Mouse (Mus musculus) CH12.LX (cell line): Measurements from ENCODE around the gene Troap. TPM values are rescaled to one million over a fixed set of nuclear protein-coding genes. Genes with fewer than 3 reads are reported as not detected.
"Not testable (repeated sequence)": the region's sequence is repeated elsewhere in the genome, so short reads cannot be mapped to it uniquely, and the experiment has no call there.

Source experiments
- DNase-seq: peaks from one replicate; pipeline ENCODE4 v3.0.0-alpha.2; 2013; ENCODE audit errors: extremely low read depth
- H3K27ac ChIP-seq: 2 replicates; pipeline ENCODE4 v1.5.1; 2012; ENCODE audit warnings: low read depth, mild to moderate bottlenecking, control low read depth, moderate library complexity; ENCODE audit not compliant: insufficient read depth
- H3K27me3 ChIP-seq: replicated peaks from 2 replicates; pipeline ENCODE3; 2012; ENCODE audit warnings: inconsistent platforms
- H3K36me3 ChIP-seq, 2 experiments: replicated peaks in 1 of 2; 2 replicates each; pipeline versions ENCODE3 to v1.6.1; 2012; ENCODE audit warnings: inconsistent platforms in 1 of 2, low read length in 1 of 2, mild to moderate bottlenecking in 1 of 2, mixed read lengths in 1 of 2, moderate library complexity in 1 of 2; ENCODE audit not compliant: control insufficient read depth in 1 of 2, insufficient read depth in 1 of 2
- H3K4me1 ChIP-seq, 2 experiments: 2 replicates each; pipeline ENCODE4 v1.6.1; 2012; ENCODE audit warnings: inconsistent platforms in 1 of 2, moderate library complexity in 1 of 2; ENCODE audit not compliant: insufficient read depth in 2 of 2, control insufficient read depth in 1 of 2
- H3K4me2 ChIP-seq: 2 replicates; pipeline ENCODE4 v1.6.1; 2012; ENCODE audit warnings: low read depth, mild to moderate bottlenecking, control low read depth; ENCODE audit not compliant: poor library complexity, insufficient read depth, severe bottlenecking
- H3K4me3 ChIP-seq, 3 experiments: fragments of 150-350 bp in 1 of 3; sonication (generic) in 1 of 3; replicated peaks in 1 of 3; 2 replicates each; pipeline versions ENCODE3 to v1.5.1; 2011 to 2012; ENCODE audit warnings: low read depth in 2 of 3, low read length in 2 of 3, mild to moderate bottlenecking in 2 of 3, moderate library complexity in 2 of 3, control low read depth in 1 of 3, improper control_type of control experiment in 1 of 3, inconsistent platforms in 1 of 3, mixed read lengths in 1 of 3; ENCODE audit not compliant: poor library complexity in 1 of 3
- H3K79me2 ChIP-seq: replicated peaks from 2 replicates; pipeline ENCODE4 v1.6.1; 2012; ENCODE audit warnings: mild to moderate bottlenecking, moderate library complexity; ENCODE audit not compliant: control insufficient read depth, poor library complexity, insufficient read depth, severe bottlenecking; ENCODE audit errors: extremely low read depth
- H3K9ac ChIP-seq: 2 replicates; pipeline ENCODE4 v1.6.1; 2012; ENCODE audit warnings: low read depth, mild to moderate bottlenecking, control low read depth, moderate library complexity; ENCODE audit not compliant: insufficient read depth
- H3K9me3 ChIP-seq: replicated peaks from 2 replicates; pipeline ENCODE3; 2012; ENCODE audit warnings: low read length, inconsistent platforms, mixed read lengths
- BHLHE40 ChIP-seq: IDR thresholded peaks from 2 replicates; pipeline ENCODE4 v1.6.1; 2011; ENCODE audit warnings: mild to moderate bottlenecking, low read depth, low read length, improper control_type of control experiment
- CHD1 ChIP-seq: IDR thresholded peaks from 2 replicates; pipeline ENCODE4 v1.6.1; 2012; ENCODE audit warnings: low read depth, low read length, improper control_type of control experiment, inconsistent platforms
- CHD2 ChIP-seq: IDR thresholded peaks from 2 replicates; pipeline ENCODE4 v1.6.1; 2011; ENCODE audit warnings: low read length, improper control_type of control experiment
- CTCF ChIP-seq, 2 experiments: IDR thresholded peaks in 1 of 2; conservative IDR thresholded peaks in 1 of 2; 2 replicates each; pipeline ENCODE4 v1.5.1; 2011 to 2012; ENCODE audit warnings: low read depth in 2 of 2, low read length in 2 of 2, improper control_type of control experiment in 1 of 2, inconsistent platforms in 1 of 2, mild to moderate bottlenecking in 1 of 2, moderate library complexity in 1 of 2
- E2F4 ChIP-seq: IDR thresholded peaks from 2 replicates; pipeline ENCODE4 v1.6.1; 2011; ENCODE audit warnings: low read depth, low read length, improper control_type of control experiment; ENCODE audit not compliant: insufficient replicate concordance
- ELF1 ChIP-seq: IDR thresholded peaks from 2 replicates; pipeline ENCODE4 v1.6.1; 2014; ENCODE audit warnings: low read depth, mild to moderate bottlenecking, inconsistent platforms, low read length, improper control_type of control experiment
- EP300 ChIP-seq: IDR thresholded peaks from 2 replicates; pipeline ENCODE4 v1.6.1; 2011; ENCODE audit warnings: low read length, improper control_type of control experiment
- ETS1 ChIP-seq: conservative IDR thresholded peaks from 2 replicates; pipeline ENCODE4 v1.6.1; 2012; ENCODE audit warnings: low read depth, mild to moderate bottlenecking, inconsistent platforms, low read length, improper control_type of control experiment, moderate library complexity
- GABPA ChIP-seq: IDR thresholded peaks from 2 replicates; pipeline ENCODE4 v1.6.1; 2012; ENCODE audit warnings: low read depth, low read length, improper control_type of control experiment, inconsistent platforms; ENCODE audit not compliant: insufficient replicate concordance
- IRF4 ChIP-seq: IDR thresholded peaks from 2 replicates; pipeline ENCODE4 v1.6.1; 2014; ENCODE audit warnings: low read depth, mild to moderate bottlenecking, inconsistent platforms, low read length, improper control_type of control experiment
- JUN ChIP-seq: IDR thresholded peaks from 2 replicates; pipeline ENCODE4 v1.6.1; 2011; ENCODE audit warnings: low read depth, mild to moderate bottlenecking, low read length, improper control_type of control experiment, moderate library complexity; ENCODE audit not compliant: insufficient read depth
- JUND ChIP-seq: conservative IDR thresholded peaks from 2 replicates; pipeline ENCODE4 v1.6.1; 2011; ENCODE audit warnings: low read depth, low read length, improper control_type of control experiment
- KAT2A ChIP-seq: IDR thresholded peaks from 2 replicates; pipeline ENCODE4 v1.6.1; 2012; ENCODE audit warnings: low read length, improper control_type of control experiment, inconsistent platforms; ENCODE audit not compliant: insufficient replicate concordance
- MEF2A ChIP-seq: IDR thresholded peaks from 2 replicates; pipeline ENCODE4 v1.6.1; 2014; ENCODE audit warnings: low read depth, mild to moderate bottlenecking, inconsistent platforms, low read length, improper control_type of control experiment, borderline replicate concordance
- MXI1 ChIP-seq: IDR thresholded peaks from 2 replicates; pipeline ENCODE4 v1.6.1; 2011; ENCODE audit warnings: mild to moderate bottlenecking, low read depth, low read length, improper control_type of control experiment
- NRF1 ChIP-seq: IDR thresholded peaks from 2 replicates; pipeline ENCODE4 v1.6.1; 2014; ENCODE audit warnings: low read depth, mild to moderate bottlenecking, inconsistent platforms, low read length, improper control_type of control experiment, moderate library complexity
- PAX5 ChIP-seq: IDR thresholded peaks from 2 replicates; pipeline ENCODE4 v1.6.1; 2012; ENCODE audit warnings: low read length, inconsistent platforms, mixed read lengths
- POLR2AphosphoS2 ChIP-seq: IDR thresholded peaks from 2 replicates; pipeline ENCODE4 v1.6.1; 2011; ENCODE audit warnings: low read depth, low read length, improper control_type of control experiment
- RCOR1 ChIP-seq: conservative IDR thresholded peaks from 2 replicates; pipeline ENCODE4 v1.6.1; 2012; ENCODE audit warnings: low read depth, mild to moderate bottlenecking, inconsistent platforms, low read length, improper control_type of control experiment
- ZNF384 ChIP-seq: IDR thresholded peaks from 2 replicates; pipeline ENCODE4 v1.6.1; 2012; ENCODE audit warnings: low read depth, low read length, improper control_type of control experiment, inconsistent platforms
- dilution Hi-C: fragments of 300-500 bp; cut with MboI; formaldehyde crosslinking; loops from 2 replicates; pipeline ENCODE4 v1.14.3; 2020; ENCODE audit warnings: low sequenced_read_pairs; ENCODE audit not compliant: extremely low pct_unique_long_range_greater_than_20kb, extremely low pct_ligation_motif_present
- in situ Hi-C: fragments of 300-500 bp; cut with MboI; formaldehyde crosslinking; loops from 3 replicates; pipeline ENCODE4 v1.14.3; 2019; ENCODE audit warnings: low sequenced_read_pairs, low pct_ligation_motif_present, low pct_unique_long_range_greater_than_20kb, mixed read lengths
- polyA plus RNA-seq: library from polyadenylated mRNA; unstranded; fragments of >175 nt; gene quantifications from 2 replicates; pipeline ENCODE4 v1.2.1, GENCODE M21; 2012; ENCODE audit warnings: low read depth; ENCODE audit not compliant: insufficient read length
- total RNA-seq, 2 experiments: library from RNA; depleted of rRNA; stranded (reverse); fragments of 300-350 nt in 1 of 2; fragments of >200 nt in 1 of 2; gene quantifications; 2 replicates each; pipeline ENCODE4 v1.2.3; 2012 to 2014

Gene Troap
- total and polyA plus RNA-seq, 3 experiments: 17.8 to 74.2 (median 19.2) TPM

GRCm38 (mm10) chr15:99044854-99045253 lies 29.5 kb upstream of the Troap start:
- Histone ChIP-seq H3K27me3 (no peaks in the 10 kb centered on the region), H3K27ac (no peak overlapping the region), H3K4me2 (no peak overlapping the region), H3K4me3 (no peak overlapping the region), H3K9ac (no peak overlapping the region), H3K79me2 (no peaks in the 10 kb centered on the region), H3K36me3 (peaks cover 0 to 5% of the 10 kb centered on the region in 2 experiments), H3K4me1 (peaks cover 8 to 38% of the 10 kb centered on the region in 2 experiments), H3K9me3 (no peaks in the 10 kb centered on the region)
- in situ Hi-C loops: no loop called here
- dilution Hi-C loops: no loop called here
- TF ChIP-seq GABPA: no peak
- TF ChIP-seq PAX5: no peak
- no peak for TF ChIP-seq E2F4
- no peak for TF ChIP-seq IRF4
- TF ChIP-seq CHD2: peak; percentile 48; the same call in 1 of the 2 replicates
- TF ChIP-seq CTCF (conservative IDR thresholded peaks at IDR 0.05 in 1 of 2, IDR thresholded peaks at IDR 0.05 in 1 of 2; ENCODE audit: low read depth in 2 of 2, low read length in 2 of 2): no peak
- no peak for TF ChIP-seq EP300
- TF ChIP-seq JUN: peak; percentile 89
- peak; percentile 82 for TF ChIP-seq ETS1
- TF ChIP-seq MEF2A: peak; percentile 51; the same call in 1 of the 2 replicates
- TF ChIP-seq RCOR1: no peak
- peak; percentile 78 for TF ChIP-seq JUND
- no peak for TF ChIP-seq NRF1
- TF ChIP-seq KAT2A: no peak
- no peak for TF ChIP-seq CHD1
- no peak for TF ChIP-seq POLR2AphosphoS2
- TF ChIP-seq MXI1: no peak
- TF ChIP-seq BHLHE40: no peak
- TF ChIP-seq ELF1: no peak
- DNase-seq: peak; percentile 90

DNA sequence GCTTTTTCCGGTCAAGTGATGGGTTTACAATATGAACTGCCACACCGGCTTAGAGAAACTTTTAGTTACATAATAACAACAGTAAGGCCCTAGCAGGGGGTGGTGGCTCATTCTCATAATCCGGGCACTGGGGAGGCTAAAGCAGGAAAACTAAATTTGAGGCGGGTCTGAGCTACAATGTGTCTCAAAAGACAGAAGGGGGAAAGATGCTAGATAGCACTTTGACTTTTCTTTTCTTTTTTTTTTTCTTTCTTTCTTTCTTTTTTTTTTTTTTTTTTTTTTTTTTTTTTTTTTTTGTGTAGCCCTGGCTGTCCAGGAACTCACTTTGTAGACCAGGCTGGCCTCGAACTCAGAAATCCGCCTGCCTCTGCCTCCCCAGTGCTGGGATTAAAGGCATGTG lies 28.6 kb upstream of the Troap start:
- H3K9ac ChIP-seq: not testable (repeated sequence)

More for the DNA sequence above, 28.6 kb upstream of the Troap start:
- in situ Hi-C loops, H3K36me3 ChIP-seq, H3K4me2 ChIP-seq, H3K79me2 ChIP-seq, dilution Hi-C loops, H3K9me3 ChIP-seq, H3K27me3 ChIP-seq, H3K4me3 ChIP-seq, H3K27ac ChIP-seq, DNase-seq: not testable (repeated sequence)
- peaks cover 8 to 43% of the 10 kb centered on the region in 2 experiments for H3K4me1 ChIP-seq
- peak; percentile 67 for TF ChIP-seq ZNF384
